Mouse (Mus musculus) testis, adult 2 months (tissue): Measurements from ENCODE around the gene Grid2ip. TPM values are rescaled to one million over a fixed set of nuclear protein-coding genes. Genes with fewer than 3 reads are reported as not detected.
"Not testable (repeated sequence)": the region's sequence is repeated elsewhere in the genome, so short reads cannot be mapped to it uniquely, and the experiment has no call there.

Source experiments
- H3K27ac ChIP-seq: fragments of 200-500 bp; 2 replicates; pipeline ENCODE4 v1.5.1; 2012; ENCODE audit warnings: low read depth, low read length; ENCODE audit not compliant: control insufficient read depth, insufficient read depth
- H3K27me3 ChIP-seq: fragments of 200-500 bp; 2 replicates; pipeline ENCODE4 v1.6.1; 2012; ENCODE audit warnings: mild to moderate bottlenecking, low read length, moderate library complexity; ENCODE audit not compliant: control insufficient read depth, insufficient read depth
- H3K36me3 ChIP-seq: fragments of 200-500 bp; 2 replicates; pipeline ENCODE4 v1.6.1; 2012; ENCODE audit warnings: mild to moderate bottlenecking, low read length; ENCODE audit not compliant: control insufficient read depth, insufficient read depth
- H3K4me1 ChIP-seq: fragments of 200-500 bp; 2 replicates; pipeline ENCODE4 v1.6.1; 2012; ENCODE audit warnings: low read length; ENCODE audit not compliant: control insufficient read depth, insufficient read depth
- H3K4me3 ChIP-seq: fragments of 200-500 bp; 2 replicates; pipeline ENCODE4 v1.5.1; 2012; ENCODE audit warnings: low read depth, mild to moderate bottlenecking, low read length, moderate library complexity, mixed read lengths; ENCODE audit not compliant: control insufficient read depth
- CTCF ChIP-seq: fragments of 200-500 bp; IDR thresholded peaks from 2 replicates; pipeline ENCODE4 v1.5.1; 2012; ENCODE audit warnings: low read depth, mild to moderate bottlenecking, inconsistent platforms, low read length, moderate library complexity; ENCODE audit not compliant: control insufficient read depth, insufficient read depth, insufficient replicate concordance
- POLR2A ChIP-seq: fragments of 200-500 bp; IDR thresholded peaks from 2 replicates; pipeline ENCODE4 v1.6.1; 2012; ENCODE audit warnings: low read depth, mild to moderate bottlenecking, inconsistent platforms, low read length, moderate library complexity; ENCODE audit not compliant: control insufficient read depth
- polyA plus RNA-seq: library from polyadenylated mRNA; depleted of rRNA; stranded (reverse); fragments of >200 nt; gene quantifications from 2 replicates; pipeline ENCODE4 v1.2.3, GENCODE M21; 2012

Grid2ip gene
- polyA plus RNA-seq, 1 experiment, result 0.05 TPM

GRCm38 (mm10) chr5:143376156-143376555 is 19.0 kb downstream of the Grid2ip start:
- TF ChIP-seq CTCF, result peak; percentile 77; the same call in 1 of the 2 replicates
- TF ChIP-seq POLR2A, result no peak
- H3K36me3 ChIP-seq, result no peaks in the 10 kb centered on the region
- no peaks in the 10 kb centered on the region for H3K27me3 ChIP-seq

GRCm38 (mm10) chr5:143386797-143387621 is 29.9 kb downstream of the Grid2ip start:
- H3K27me3 ChIP-seq, result no peaks in the 10 kb centered on the region
- H3K4me3 ChIP-seq, result peak overlapping the region; percentile 32
- H3K4me1 ChIP-seq, result peaks cover 8% of the 10 kb centered on the region
- H3K36me3 ChIP-seq, result no peaks in the 10 kb centered on the region
- H3K27ac ChIP-seq, result no peak overlapping the region
- TF ChIP-seq CTCF (no peak), POLR2A (no peak)

More at GRCm38 (mm10) chr5:143376156-143376555, 19.0 kb downstream of the Grid2ip start:
- H3K4me1 ChIP-seq, result peaks cover 15% of the 10 kb centered on the region
- H3K27ac ChIP-seq, result no peak overlapping the region
- no peak overlapping the region for H3K4me3 ChIP-seq

GRCm38 (mm10) chr5:143394184-143394583 is 37.0 kb downstream of the Grid2ip start:
- H3K27ac ChIP-seq, result no peak overlapping the region
- no peak overlapping the region for H3K4me3 ChIP-seq
- H3K27me3 ChIP-seq, result no peaks in the 10 kb centered on the region
- H3K4me1 ChIP-seq, result no peaks in the 10 kb centered on the region
- no peaks in the 10 kb centered on the region for H3K36me3 ChIP-seq
- no peak; the same call in 1 of the 2 replicates for TF ChIP-seq CTCF
- no peak for TF ChIP-seq POLR2A

- H3K36me3 ChIP-seq, result not testable (repeated sequence)
Measured at GRCm38 (mm10) chr5:143394966-143395365, 37.8 kb downstream of the Grid2ip start.

GRCm38 (mm10) chr5:143395649-143396048 is 38.5 kb downstream of the Grid2ip start:
- H3K27me3 ChIP-seq, result no peaks in the 10 kb centered on the region
- TF ChIP-seq POLR2A, result no peak
- peak; percentile 32; the same call in 1 of the 2 replicates for TF ChIP-seq CTCF
- H3K27ac ChIP-seq, result no peak overlapping the region
- no peaks in the 10 kb centered on the region for H3K36me3 ChIP-seq
- H3K4me3 ChIP-seq, result no peak overlapping the region
- H3K4me1 ChIP-seq, result no peaks in the 10 kb centered on the region

More at GRCm38 (mm10) chr5:143394966-143395365, 37.8 kb downstream of the Grid2ip start:
- not testable (repeated sequence) for H3K27me3 ChIP-seq, H3K4me3 ChIP-seq, H3K27ac ChIP-seq, H3K4me1 ChIP-seq

- peaks cover 6% of the 10 kb centered on the region; the same call in 1 of the 2 replicates for H3K4me1 ChIP-seq
- H3K4me3 ChIP-seq, result no peak overlapping the region
- H3K27me3 ChIP-seq, result no peaks in the 10 kb centered on the region
- no peak for TF ChIP-seq POLR2A
- TF ChIP-seq CTCF, result no peak
- no peak overlapping the region for H3K27ac ChIP-seq
- no peaks in the 10 kb centered on the region for H3K36me3 ChIP-seq
Measured at GRCm38 (mm10) chr5:143400501-143400900, 43.4 kb downstream of the Grid2ip start.

GRCm38 (mm10) chr5:143401556-143401955 is 44.4 kb downstream of the Grid2ip start:
- no peaks in the 10 kb centered on the region for H3K36me3 ChIP-seq
- no peak overlapping the region for H3K4me3 ChIP-seq

More at GRCm38 (mm10) chr5:143401556-143401955, 44.4 kb downstream of the Grid2ip start:
- no peak for TF ChIP-seq CTCF
- TF ChIP-seq POLR2A, result no peak
- Histone ChIP-seq H3K27ac (no peak overlapping the region), H3K27me3 (no peaks in the 10 kb centered on the region), H3K4me1 (peaks cover 6% of the 10 kb centered on the region)
